Mouse (Mus musculus): ENCODE measurements around the gene Irf2. TPM values are rescaled to one million over a fixed set of nuclear protein-coding genes. Genes with fewer than 3 reads are reported as not detected.
A peak's percentile ranks its signal among the peaks of the same experiment; 100 is the strongest.

Irf2 gene
- polyA plus RNA-seq, 1 experiment from 2014 or later: 30.6 TPM

DNA sequence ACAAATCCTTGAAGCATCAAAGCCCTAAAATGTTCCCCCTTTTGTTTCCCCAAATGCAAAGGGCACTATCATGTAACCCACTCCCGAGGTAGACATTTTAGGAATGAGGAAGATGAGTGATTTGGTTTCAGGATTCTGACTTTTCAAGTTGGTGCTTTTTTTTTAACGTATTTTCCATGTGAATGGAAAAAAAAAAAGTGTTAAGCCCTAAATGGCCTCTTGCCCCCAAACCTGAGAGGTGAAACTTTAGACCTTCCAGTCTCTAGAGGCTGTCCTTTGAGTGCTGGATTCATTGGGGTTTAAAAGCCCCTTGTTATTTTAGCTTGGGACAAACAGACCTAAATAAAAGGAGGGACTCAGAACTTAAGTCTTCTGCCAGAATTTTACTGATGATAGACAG lies 109.9 kb downstream of the Irf2 start:
- Histone ChIP-seq H3K9me3 (replicated peaks; ENCODE audit: low read length) (no peaks in the 10 kb centered on the region), H3K4me2 (ENCODE audit: low read length) (no peak overlapping the region), H3K36me3 (ENCODE audit: insufficient read depth, low read length) (peaks cover 12% of the 10 kb centered on the region), H3K4me1 (replicated peaks; ENCODE audit: insufficient read depth, low read length) (peaks cover 6% of the 10 kb centered on the region; the same call in 1 of the 2 replicates), H3K4me3 (replicated peaks; ENCODE audit: low read depth, low read length) (no peak overlapping the region), H3K27me3 (ENCODE audit: insufficient read depth, low read length) (no peaks in the 10 kb centered on the region), H3K9ac (ENCODE audit: low read depth, low read length) (no peak overlapping the region), H3K27ac (no peak overlapping the region)
- ATAC-seq (replicated peaks; ENCODE audit: low FRiP score, low read depth) (no peak), DNase-seq (ENCODE audit: low spot score) (no peak)
- 15% methylated on average over 2 of the region's 2 CpGs for WGBS
- TF ChIP-seq CTCF (IDR thresholded peaks at IDR 0.05; ENCODE audit: low read depth): no peak

DNA sequence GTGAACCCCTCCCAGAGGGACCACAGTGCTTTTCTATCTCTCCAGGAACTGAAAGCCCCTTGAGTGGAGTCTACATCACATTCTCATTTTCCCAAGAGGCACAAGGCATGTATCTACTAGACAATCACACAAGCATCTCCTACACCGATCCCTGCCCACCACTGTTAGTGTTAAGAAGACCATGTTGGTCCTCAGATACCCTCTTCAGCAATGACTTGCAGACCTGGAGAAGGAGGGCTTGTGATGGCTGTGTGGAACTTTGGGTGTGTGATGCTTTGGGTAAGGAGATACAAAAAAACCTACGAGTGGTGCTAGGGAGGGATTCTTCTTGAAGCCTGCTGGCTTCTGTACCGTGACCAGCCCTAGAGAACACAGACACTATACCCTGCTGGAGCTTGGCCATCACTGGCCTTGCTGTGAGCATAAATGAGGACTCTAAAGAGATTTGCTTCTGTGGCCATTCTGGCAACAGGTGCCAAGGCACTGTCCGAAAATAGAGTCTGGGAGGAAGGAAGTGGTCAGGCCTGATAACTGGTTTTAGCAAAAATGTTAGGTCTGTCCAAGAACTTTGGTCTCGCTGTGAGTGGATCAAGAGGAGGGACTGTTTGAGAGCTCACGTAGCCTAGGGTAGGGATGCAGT lies 110.8 kb downstream of the Irf2 start:
- no peak overlapping the region for H3K27ac ChIP-seq
- WGBS: 82% methylated on average over 6 of the region's 6 CpGs
- no peak for ATAC-seq (replicated peaks; ENCODE audit: low FRiP score, low read depth)
- no peak for TF ChIP-seq CTCF (IDR thresholded peaks at IDR 0.05; ENCODE audit: low read depth)
- H3K27me3 ChIP-seq (ENCODE audit: insufficient read depth, low read length): no peaks in the 10 kb centered on the region
- H3K4me2 ChIP-seq (ENCODE audit: low read length): no peak overlapping the region
- no peak overlapping the region for H3K9ac ChIP-seq (ENCODE audit: low read depth, low read length)
- H3K4me3 ChIP-seq (replicated peaks; ENCODE audit: low read depth, low read length): no peak overlapping the region
- no peak for DNase-seq (ENCODE audit: low spot score)
- H3K36me3 ChIP-seq (ENCODE audit: insufficient read depth, low read length): peaks cover 12% of the 10 kb centered on the region
- no peaks in the 10 kb centered on the region for H3K9me3 ChIP-seq (replicated peaks; ENCODE audit: low read length)
- H3K4me1 ChIP-seq (replicated peaks; ENCODE audit: insufficient read depth, low read length): peaks cover 6% of the 10 kb centered on the region; the same call in 1 of the 2 replicates

DNA sequence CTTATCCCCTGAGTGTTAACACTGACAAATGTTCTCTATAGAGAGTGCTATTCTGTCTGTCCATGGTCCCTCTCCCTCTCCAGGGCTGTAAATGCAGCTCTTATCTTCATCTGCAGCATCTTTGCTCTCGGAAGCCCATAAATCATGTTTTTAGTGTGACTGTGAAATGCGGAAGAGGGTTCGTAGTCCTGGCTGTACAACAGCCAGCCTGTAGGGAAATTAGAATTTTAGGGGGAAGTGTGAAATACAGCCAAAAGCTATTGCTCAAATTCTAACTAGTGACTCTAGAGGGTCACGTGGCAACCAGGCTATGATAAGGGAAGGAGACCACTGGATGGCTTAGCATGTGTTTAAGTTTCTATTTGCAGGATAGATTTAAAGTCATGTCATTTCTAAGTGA lies 112.0 kb downstream of the Irf2 start:
- WGBS: 27% methylated on average over 4 of the region's 4 CpGs
- Histone ChIP-seq H3K4me3 (replicated peaks; ENCODE audit: low read depth, low read length) (no peak overlapping the region), H3K27ac (peak overlapping the region; percentile 40; the same call in 1 of the 2 replicates), H3K36me3 (ENCODE audit: insufficient read depth, low read length) (0 out of 2 replicates have a peak, but pooled peaks cover 6% of the 10 kb centered on the region), H3K4me1 (replicated peaks; ENCODE audit: insufficient read depth, low read length) (peaks cover 6% of the 10 kb centered on the region; the same call in 1 of the 2 replicates), H3K9me3 (replicated peaks; ENCODE audit: low read length) (no peaks in the 10 kb centered on the region), H3K4me2 (ENCODE audit: low read length) (no peak overlapping the region), H3K27me3 (ENCODE audit: insufficient read depth, low read length) (no peaks in the 10 kb centered on the region), H3K9ac (ENCODE audit: low read depth, low read length) (no peak overlapping the region)
- peak; percentile 89 for DNase-seq (ENCODE audit: low spot score)
- no peak for TF ChIP-seq CTCF (IDR thresholded peaks at IDR 0.05; ENCODE audit: low read depth)
- ATAC-seq (replicated peaks; ENCODE audit: low FRiP score, low read depth): peak; percentile 45; the same call in 1 of the 2 replicates

DNA sequence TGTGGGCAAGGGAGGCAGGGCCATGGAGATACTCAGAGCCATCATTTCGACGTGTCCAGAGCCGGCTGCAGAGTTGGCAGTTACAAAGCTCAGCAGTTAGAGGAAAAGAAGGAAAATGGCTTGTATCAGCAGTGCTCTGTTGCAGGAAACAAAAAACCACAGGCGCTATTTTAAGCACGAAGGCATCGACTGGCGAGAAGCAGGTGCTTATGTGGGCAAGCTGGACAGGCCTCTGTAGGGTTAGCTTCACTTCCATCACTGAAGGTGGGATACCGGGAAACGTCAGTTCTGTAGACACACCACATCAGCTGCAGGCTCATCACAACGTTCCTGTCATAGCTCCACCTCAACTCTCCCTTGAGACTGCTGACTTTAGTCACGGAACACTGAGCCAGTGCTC lies 112.8 kb downstream of the Irf2 start:
- Histone ChIP-seq H3K27me3 (ENCODE audit: insufficient read depth, low read length) (no peaks in the 10 kb centered on the region), H3K4me1 (replicated peaks; ENCODE audit: insufficient read depth, low read length) (peaks cover 6% of the 10 kb centered on the region; the same call in 1 of the 2 replicates), H3K4me3 (replicated peaks; ENCODE audit: low read depth, low read length) (no peak overlapping the region), H3K4me2 (ENCODE audit: low read length) (no peak overlapping the region), H3K9ac (ENCODE audit: low read depth, low read length) (no peak overlapping the region), H3K9me3 (replicated peaks; ENCODE audit: low read length) (no peaks in the 10 kb centered on the region), H3K36me3 (ENCODE audit: insufficient read depth, low read length) (0 out of 2 replicates have a peak, but pooled peaks cover 4% of the 10 kb centered on the region), H3K27ac (no peak overlapping the region)
- no peak for ATAC-seq (replicated peaks; ENCODE audit: low FRiP score, low read depth)
- no peak for DNase-seq (ENCODE audit: low spot score)
- TF ChIP-seq CTCF (IDR thresholded peaks at IDR 0.05; ENCODE audit: low read depth): no peak
- 63% methylated on average over 11 of the region's 11 CpGs for WGBS

DNA sequence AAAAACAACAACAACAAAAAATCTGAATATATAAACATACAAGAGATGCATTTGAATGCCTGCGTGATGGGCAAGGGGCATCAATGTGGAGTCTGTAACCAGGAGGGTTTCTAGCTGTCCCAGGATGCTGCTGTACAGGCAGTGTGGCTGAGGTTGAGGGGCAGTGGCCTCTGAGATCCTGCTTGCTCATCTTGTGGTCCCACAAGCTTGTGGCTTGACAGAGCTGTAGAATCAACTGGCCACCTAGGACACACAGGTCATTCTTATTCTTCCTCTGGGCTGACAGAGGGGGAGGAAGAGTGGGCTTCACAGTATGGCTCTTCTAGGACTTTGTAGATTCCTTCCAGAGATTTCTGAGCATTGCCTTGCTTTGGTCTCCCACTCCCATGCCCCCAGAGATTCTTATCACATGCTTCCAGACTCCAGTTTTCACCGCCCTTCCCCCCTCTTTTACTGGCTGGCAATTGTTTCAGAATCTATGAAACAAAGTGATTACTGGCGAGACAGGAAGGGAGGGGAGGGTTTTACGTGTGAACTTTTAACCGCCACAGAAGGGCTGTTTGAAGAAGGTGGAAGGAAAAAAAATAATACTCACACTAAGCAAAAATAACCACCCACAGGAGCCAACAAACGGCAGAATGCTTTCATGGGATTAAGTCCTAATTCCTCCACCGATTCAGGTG lies 119.8 kb downstream of the Irf2 start:
- no peaks in the 10 kb centered on the region for H3K36me3 ChIP-seq (ENCODE audit: insufficient read depth, low read length)
- DNase-seq (ENCODE audit: low spot score) (peak; percentile 39), ATAC-seq (replicated peaks; ENCODE audit: low FRiP score, low read depth) (no peak)
- no peak overlapping the region for H3K27ac ChIP-seq
- H3K9ac ChIP-seq (ENCODE audit: low read depth, low read length): no peak overlapping the region
- no peak for TF ChIP-seq CTCF (IDR thresholded peaks at IDR 0.05; ENCODE audit: low read depth)
- 32% methylated on average over 7 of the region's 7 CpGs for WGBS
- H3K4me3 ChIP-seq (replicated peaks; ENCODE audit: low read depth, low read length): no peak overlapping the region
- H3K4me1 ChIP-seq (replicated peaks; ENCODE audit: insufficient read depth, low read length): peaks cover 10% of the 10 kb centered on the region; the same call in 1 of the 2 replicates
- H3K4me2 ChIP-seq (ENCODE audit: low read length): no peak overlapping the region
- no peaks in the 10 kb centered on the region for H3K27me3 ChIP-seq (ENCODE audit: insufficient read depth, low read length)
- H3K9me3 ChIP-seq (replicated peaks; ENCODE audit: low read length): no peaks in the 10 kb centered on the region

DNA sequence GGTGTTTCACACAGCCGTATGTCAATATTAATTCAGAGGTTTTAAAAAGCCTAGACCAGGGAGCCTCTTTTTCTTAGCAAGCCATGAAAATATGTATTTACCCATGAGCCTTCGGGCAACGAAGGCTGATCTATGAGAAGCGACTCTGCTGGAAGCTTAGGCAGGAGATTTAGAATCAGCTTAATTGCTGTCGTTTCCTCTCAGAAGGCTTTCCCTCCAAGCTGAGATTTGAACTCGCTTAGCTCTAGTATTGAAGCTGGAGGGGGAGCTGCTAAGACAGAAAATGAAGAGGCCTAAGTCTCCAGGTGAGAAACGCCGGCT lies 120.3 kb downstream of the Irf2 start:
- Histone ChIP-seq H3K9me3 (replicated peaks; ENCODE audit: low read length) (no peaks in the 10 kb centered on the region), H3K4me1 (replicated peaks; ENCODE audit: insufficient read depth, low read length) (peaks cover 10% of the 10 kb centered on the region; the same call in 1 of the 2 replicates), H3K27ac (no peak overlapping the region), H3K4me2 (ENCODE audit: low read length) (no peak overlapping the region), H3K4me3 (replicated peaks; ENCODE audit: low read depth, low read length) (no peak overlapping the region), H3K9ac (ENCODE audit: low read depth, low read length) (no peak overlapping the region), H3K27me3 (ENCODE audit: insufficient read depth, low read length) (no peaks in the 10 kb centered on the region), H3K36me3 (ENCODE audit: insufficient read depth, low read length) (no peaks in the 10 kb centered on the region)
- TF ChIP-seq CTCF (IDR thresholded peaks at IDR 0.05; ENCODE audit: low read depth): no peak
- 57% methylated on average over 8 of the region's 8 CpGs for WGBS
- ATAC-seq (replicated peaks; ENCODE audit: low FRiP score, low read depth) (no peak), DNase-seq (ENCODE audit: low spot score) (no peak)
